Mouse (Mus musculus) kidney, adult 2 months (tissue): ENCODE results near the gene Acp5. TPM values are rescaled to one million over a fixed set of nuclear protein-coding genes. Genes with fewer than 3 reads are reported as not detected.

Experiments used
- DNase-seq: peaks from one replicate; pipeline ENCODE4 v3.0.0; 2021
- H3K27ac ChIP-seq: fragments of 200-500 bp; 2 replicates; pipeline ENCODE4 v1.5.1; 2012; ENCODE audit warnings: low read depth, low read length, control low read depth, inconsistent platforms; ENCODE audit not compliant: insufficient read depth
- H3K27me3 ChIP-seq: fragments of 200-500 bp; replicated peaks from 2 replicates; pipeline ENCODE4 v1.6.1; 2012; ENCODE audit warnings: mild to moderate bottlenecking, moderate library complexity, low read length, inconsistent platforms; ENCODE audit not compliant: control insufficient read depth, insufficient read depth
- H3K36me3 ChIP-seq: fragments of 200-500 bp; 2 replicates; pipeline ENCODE4 v1.6.1; 2012; ENCODE audit warnings: mild to moderate bottlenecking, moderate library complexity, low read length, inconsistent platforms; ENCODE audit not compliant: control insufficient read depth, insufficient read depth
- H3K4me1 ChIP-seq: fragments of 200-500 bp; 2 replicates; pipeline ENCODE4 v1.6.1; 2011; ENCODE audit warnings: low read length; ENCODE audit not compliant: control insufficient read depth, insufficient read depth
- H3K4me3 ChIP-seq: fragments of 200-500 bp; 2 replicates; pipeline ENCODE4 v1.5.1; 2011; ENCODE audit warnings: mild to moderate bottlenecking, low read depth, low read length, control low read depth; ENCODE audit not compliant: insufficient read depth
- CTCF ChIP-seq: fragments of 200-500 bp; conservative IDR thresholded peaks from 2 replicates; pipeline ENCODE4 v1.5.1; 2011; ENCODE audit warnings: low read depth, mild to moderate bottlenecking, control low read depth, low read length, moderate library complexity, mixed read lengths; ENCODE audit not compliant: insufficient read depth, insufficient read length
- POLR2A ChIP-seq: fragments of 200-500 bp; IDR thresholded peaks from one replicate; pipeline ENCODE4 v1.6.1; 2011; ENCODE audit warnings: low read depth, low read length, control low read depth
- WGBS: fragments of 180-500 bp; shearing (Covaris S2); methylation state at CpG from one replicate; pipeline ENCODE4 v1.1.7; 2018; 5-methylcytosine and 5-hydroxymethylcytosine counted together
- polyA plus RNA-seq: library from polyadenylated mRNA; depleted of rRNA; stranded (reverse); fragments of >200 nt; gene quantifications from 2 replicates; pipeline ENCODE4 v1.2.3, GENCODE M21; 2012; rRNA removed

Acp5 gene
- polyA plus RNA-seq, 1 experiment: 166 TPM

- Histone ChIP-seq H3K4me1 (peaks cover 5% of the 10 kb centered on the region; the same call in 1 of the 2 replicates), H3K27me3 (no peaks in the 10 kb centered on the region), H3K36me3 (no peaks in the 10 kb centered on the region), H3K4me3 (no peak overlapping the region), H3K27ac (no peak overlapping the region)
- no peak for DNase-seq
- TF ChIP-seq CTCF: no peak
- TF ChIP-seq POLR2A: no peak
- whole genome bisulfite sequencing: 87% methylated on average over 7 of the region's 7 CpGs
These were observed 45.5 kb downstream of the Acp5 start for GRCm38 (mm10) chr9:22089986-22090385.

- TF ChIP-seq CTCF (no peak), POLR2A (no peak)
- Histone ChIP-seq H3K4me3 (no peak overlapping the region), H3K4me1 (peaks cover 5% of the 10 kb centered on the region; the same call in 1 of the 2 replicates), H3K27me3 (no peaks in the 10 kb centered on the region), H3K27ac (no peak overlapping the region), H3K36me3 (no peaks in the 10 kb centered on the region)
- 96% methylated on average over 7 of the region's 7 CpGs for WGBS
- DNase-seq: no peak
These were observed 46.2 kb downstream of the Acp5 start for GRCm38 (mm10) chr9:22089281-22089680.

- TF ChIP-seq CTCF (no peak), POLR2A (no peak)
- no peak for DNase-seq
- no peak overlapping the region for H3K27ac ChIP-seq
- no peak overlapping the region for H3K4me3 ChIP-seq
- H3K36me3 ChIP-seq: no peaks in the 10 kb centered on the region
- 86% methylated on average over 2 of the region's 2 CpGs for whole genome bisulfite sequencing
- H3K27me3 ChIP-seq: no peaks in the 10 kb centered on the region
- peaks cover 5% of the 10 kb centered on the region; the same call in 1 of the 2 replicates for H3K4me1 ChIP-seq
These were observed 48.4 kb downstream of the Acp5 start for GRCm38 (mm10) chr9:22087034-22087618.

GRCm38 (mm10) chr9:22086012-22086411 lies 49.5 kb downstream of the Acp5 start:
- Histone ChIP-seq H3K27ac (peak overlapping the region; percentile 76; the same call in 1 of the 2 replicates), H3K4me3 (peak overlapping the region; percentile 69)

GRCm38 (mm10) chr9:22085022-22085834 lies 50.3 kb downstream of the Acp5 start, which contains the start of gene Ecsit:
Gene Ecsit, minus strand, starts transcription at chr9:22085438.
- peaks cover 5% of the 10 kb centered on the region; the same call in 1 of the 2 replicates for H3K4me1 ChIP-seq
- peak; percentile 99 for DNase-seq
- TF ChIP-seq CTCF (no peak), POLR2A (no peak)
- under 1% methylated on average over 48 of the region's 48 CpGs for WGBS
- no peaks in the 10 kb centered on the region for H3K27me3 ChIP-seq
- peak within 1 kb of the TSS; percentile 87 for H3K27ac ChIP-seq
- H3K4me3 ChIP-seq: peak within 1 kb of the TSS; percentile 83
- H3K36me3 ChIP-seq: no peaks in the 10 kb centered on the region

More at GRCm38 (mm10) chr9:22086012-22086411, 49.5 kb downstream of the Acp5 start:
- no peak for DNase-seq
- no peaks in the 10 kb centered on the region for H3K27me3 ChIP-seq
- H3K36me3 ChIP-seq: no peaks in the 10 kb centered on the region
- 55% methylated on average over 6 of the region's 6 CpGs for WGBS
- H3K4me1 ChIP-seq: peaks cover 5% of the 10 kb centered on the region; the same call in 1 of the 2 replicates
- no peak for TF ChIP-seq CTCF
- no peak for TF ChIP-seq POLR2A

GRCm38 (mm10) chr9:22084667-22085021 lies 50.9 kb downstream of the Acp5 start:
- Histone ChIP-seq H3K27ac (peak overlapping the region; percentile 87), H3K4me1 (peaks cover 5% of the 10 kb centered on the region; the same call in 1 of the 2 replicates), H3K27me3 (no peaks in the 10 kb centered on the region), H3K4me3 (peak overlapping the region; percentile 83), H3K36me3 (no peaks in the 10 kb centered on the region)
- DNase-seq: no peak
- WGBS: 17% methylated on average over 4 of the region's 4 CpGs
- TF ChIP-seq CTCF (no peak), POLR2A (no peak)

Other genes starting within 250 kb of the Acp5 start
- 27.1 and 32.9 TPM in 2 replicates for gene Rab3d, start 217.5 kb downstream of the Acp5 start, polyA plus RNA-seq
- gene Ccdc159, start 208.2 kb downstream of the Acp5 start, polyA plus RNA-seq: 4.3 and 4.8 TPM in 2 replicates
- gene Tmem205, start 208.2 kb downstream of the Acp5 start, polyA plus RNA-seq: 313 and 353 TPM in 2 replicates
- gene Plppr2, start 198.7 kb downstream of the Acp5 start, polyA plus RNA-seq: 6.0 and 9.1 TPM in 2 replicates
- gene Swsap1, start 180.0 kb downstream of the Acp5 start, polyA plus RNA-seq: 10.5 and 10.9 TPM in 2 replicates
- gene Epor, start 172.2 kb downstream of the Acp5 start, polyA plus RNA-seq: 14.0 and 16.7 TPM in 2 replicates
- 88.2 and 111 TPM in 2 replicates for gene Rgl3, start 146.3 kb downstream of the Acp5 start, polyA plus RNA-seq
- gene Ccdc151, start 133.1 kb downstream of the Acp5 start, polyA plus RNA-seq: 2.5 and 2.9 TPM in 2 replicates
- 94.9 and 103 TPM in 2 replicates for gene Prkcsh, start 132.9 kb downstream of the Acp5 start, polyA plus RNA-seq
- 0.62 and 0.64 TPM in 2 replicates for gene Elavl3, start 83.7 kb downstream of the Acp5 start, polyA plus RNA-seq
- not detected in 2 replicates for gene Gm49318, start 64.5 kb downstream of the Acp5 start, polyA plus RNA-seq
- 13.6 and 15.8 TPM in 2 replicates for gene Zfp653, start 64.3 kb downstream of the Acp5 start, polyA plus RNA-seq
- 130 and 143 TPM in 2 replicates for gene Ecsit, start 50.3 kb downstream of the Acp5 start, polyA plus RNA-seq
- 2.8 and 12.0 TPM in 2 replicates for gene Cnn1, start 36.5 kb downstream of the Acp5 start, polyA plus RNA-seq
- gene Elof1, start 18.5 kb downstream of the Acp5 start, polyA plus RNA-seq: 163 and 174 TPM in 2 replicates
- 71.4 and 76.5 TPM in 2 replicates for gene Pigyl, start 21.1 kb upstream of the Acp5 start, polyA plus RNA-seq
- gene Zfp872, start 52.4 kb upstream of the Acp5 start, polyA plus RNA-seq: not detected in 2 replicates
- gene Zfp809, start 90.0 kb upstream of the Acp5 start, polyA plus RNA-seq: 13.6 and 17.7 TPM in 2 replicates
- 0.07 and 0.09 TPM in 2 replicates for gene Zfp599, start 124.2 kb upstream of the Acp5 start, polyA plus RNA-seq
- 12.7 and 13.3 TPM in 2 replicates for gene Zfp810, start 171.9 kb upstream of the Acp5 start, polyA plus RNA-seq